Mouse (Mus musculus) thymus, postnatal 25 days (tissue): ENCODE measurements around the gene Srm.

Experiments
- DNase-seq: peaks from one replicate; pipeline ENCODE4 v3.0.0; 2022

Gene Srm

GRCm38 (mm10) chr4:148591171-148591630, at the start of gene Srm:
Srm (plus strand) TSS chr4:148591503.
- peak; percentile 96 for DNase-seq

- no peak for DNase-seq
Observed at GRCm38 (mm10) chr4:148549106-148549505, 42.2 kb upstream of the Srm start.

- no peak for DNase-seq
Observed at GRCm38 (mm10) chr4:148557766-148558165, 33.5 kb upstream of the Srm start.

GRCm38 (mm10) chr4:148558297-148559000, 32.9 kb upstream of the Srm start, which contains the start of gene Exosc10:
Exosc10 (plus strand) TSS chr4:148558429.
- peak; percentile 90 for DNase-seq

GRCm38 (mm10) chr4:148562676-148563075, 28.6 kb upstream of the Srm start:
- no peak for DNase-seq

- DNase-seq, result no peak
Observed at GRCm38 (mm10) chr4:148563595-148563994, 27.7 kb upstream of the Srm start.

GRCm38 (mm10) chr4:148570138-148570537, 21.2 kb upstream of the Srm start:
- no peak for DNase-seq

GRCm38 (mm10) chr4:148570693-148571295, 20.5 kb upstream of the Srm start:
- DNase-seq, result no peak

- DNase-seq, result no peak
Observed at GRCm38 (mm10) chr4:148573222-148573621, 18.1 kb upstream of the Srm start.

GRCm38 (mm10) chr4:148580765-148581164, 10.5 kb upstream of the Srm start:
- DNase-seq, result no peak

GRCm38 (mm10) chr4:148581422-148581821, 9.9 kb upstream of the Srm start:
- no peak for DNase-seq

- DNase-seq, result no peak
Observed at GRCm38 (mm10) chr4:148583257-148583656, 8.0 kb upstream of the Srm start.

- no peak for DNase-seq
Observed at GRCm38 (mm10) chr4:148586648-148587047, 4.7 kb upstream of the Srm start.

GRCm38 (mm10) chr4:148588793-148589192, 2.5 kb upstream of the Srm start:
- DNase-seq, result no peak

GRCm38 (mm10) chr4:148589565-148589964, 1.7 kb upstream of the Srm start:
- no peak for DNase-seq

GRCm38 (mm10) chr4:148590421-148591170, 707 bp upstream of the Srm start:
- DNase-seq, result no peak

GRCm38 (mm10) chr4:148591637-148592380, 506 bp downstream of the Srm start:
- DNase-seq, result no peak

- DNase-seq, result no peak
Observed at GRCm38 (mm10) chr4:148593996-148594395, 2.7 kb downstream of the Srm start.

- DNase-seq, result no peak
Observed at GRCm38 (mm10) chr4:148595916-148596315, 4.6 kb downstream of the Srm start.

- no peak for DNase-seq
Observed at GRCm38 (mm10) chr4:148596731-148597130, 5.4 kb downstream of the Srm start.

- DNase-seq, result no peak
Observed at GRCm38 (mm10) chr4:148598826-148599225, 7.5 kb downstream of the Srm start.

- DNase-seq, result no peak
Observed at GRCm38 (mm10) chr4:148600316-148600715, 9.0 kb downstream of the Srm start.

GRCm38 (mm10) chr4:148601871-148602270, 10.6 kb downstream of the Srm start:
- DNase-seq, result no peak
